Mouse (Mus musculus) left cerebral cortex, adult 6 months (tissue): ENCODE measurements around the gene Slc28a1. TPM values are rescaled to one million over a fixed set of nuclear protein-coding genes. Genes with fewer than 3 reads are reported as not detected.

Source experiments
- long read RNA-seq, 2 experiments: library from polyadenylated mRNA; unstranded; transcript quantifications; one replicate each; pipeline ENCODE4 v2.0.0; 2019 to 2020
- polyA plus RNA-seq: library from polyadenylated mRNA; unstranded; fragments of <200 nt; fragmentation: Nextera tagmentation; gene quantifications from 2 replicates; pipeline ENCODE4 v1.2.3, GENCODE M21; 2021

Gene Slc28a1
- 0.27 and 0.31 TPM in 2 replicates for polyA plus RNA-seq
- long read RNA-seq, experiment 1, partial matches to known transcripts: 0 of 1 reads
- long read RNA-seq, experiment 1, other reads (novel, unspliced or antisense): 1 of 1 reads
- long read RNA-seq, experiment 2, partial matches to known transcripts: 1 of 2 reads
- long read RNA-seq, experiment 2, other reads (novel, unspliced or antisense): 1 of 2 reads

DNA sequence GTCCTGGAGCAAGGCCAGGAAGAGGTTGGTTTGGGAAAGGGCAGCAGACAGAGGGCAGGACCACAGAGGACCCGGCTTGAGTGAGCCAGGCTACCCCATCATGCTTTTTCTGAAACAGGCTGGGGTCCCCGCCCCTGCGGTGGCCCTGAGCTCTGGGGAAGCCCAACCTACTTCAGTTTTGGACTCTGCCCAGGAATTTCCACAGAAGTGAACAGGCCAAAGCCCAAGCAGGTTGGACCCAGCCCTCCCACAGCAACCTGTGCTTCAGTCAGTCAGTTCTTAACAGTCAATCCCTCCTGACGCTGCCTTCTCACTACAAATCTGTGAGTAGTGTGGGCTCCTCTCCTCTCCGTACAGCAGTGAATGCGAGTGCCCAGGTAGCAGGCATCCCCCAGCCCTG, at the start of gene Slc28a1:
Gene Slc28a1 (plus strand): TSS at position 245 of the 400 bp plus-strand sequence.

DNA sequence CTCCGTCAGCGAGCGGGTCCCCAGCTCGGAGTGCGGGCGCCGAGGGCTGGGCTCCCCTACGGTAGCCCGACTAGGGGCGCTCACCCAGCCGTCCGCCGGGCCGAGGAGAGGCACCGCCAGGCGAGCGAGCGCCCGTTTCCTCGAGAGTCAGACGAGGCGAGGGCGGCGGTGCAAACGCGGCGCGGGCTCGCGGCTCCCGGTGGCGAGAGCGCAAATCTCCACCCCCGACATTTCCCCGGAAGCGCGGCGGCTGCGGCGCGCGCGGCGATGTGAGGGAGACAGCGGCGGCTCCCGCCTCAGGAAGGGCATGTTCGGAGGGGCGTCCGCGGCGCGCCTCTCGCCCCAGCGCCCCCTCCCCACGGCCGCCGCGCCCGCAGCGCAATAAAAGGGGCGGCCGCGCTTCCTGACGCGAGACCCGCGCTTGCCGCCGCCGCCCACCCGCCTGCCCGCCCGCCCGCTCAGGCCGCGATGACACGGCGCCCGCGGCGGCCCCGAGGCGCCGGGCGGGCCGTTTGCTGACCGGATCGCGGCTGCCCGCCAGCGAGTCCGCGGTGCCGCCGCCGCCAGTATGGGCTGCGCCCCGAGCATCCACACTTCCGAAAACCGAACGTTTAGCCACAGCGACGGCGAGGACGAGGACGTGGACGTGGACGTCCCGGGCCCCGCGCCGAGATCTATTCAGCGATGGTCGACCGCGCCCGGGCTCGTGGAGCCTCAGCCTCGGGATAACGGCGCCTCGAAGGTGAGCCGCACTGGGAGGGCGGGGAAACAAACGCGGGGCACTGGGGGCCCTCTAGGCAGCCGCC, 99.0 kb downstream of the Slc28a1 start, which contains the start of gene Pde8a:
Gene Pde8a (plus strand): TSS at position 250 of the 806 bp plus-strand sequence.

Other genes with a start within 250 kb of the Slc28a1 start
- 16.0 and 23.3 TPM in 2 replicates for gene Wdr73, start 213.5 kb upstream of the Slc28a1 start, polyA plus RNA-seq
- 4.7 and 5.7 TPM in 2 replicates for gene Nmb, start 209.7 kb upstream of the Slc28a1 start, polyA plus RNA-seq
- gene Sec11a, start 167.0 kb upstream of the Slc28a1 start, polyA plus RNA-seq: 61.4 and 75.5 TPM in 2 replicates
- gene Zfp592, start 121.1 kb upstream of the Slc28a1 start, polyA plus RNA-seq: 2.5 and 4.0 TPM in 2 replicates
- gene Alpk3, start 57.2 kb upstream of the Slc28a1 start, polyA plus RNA-seq: 0.09 and 0.34 TPM in 2 replicates
- gene Pde8a, start 98.8 kb downstream of the Slc28a1 start, polyA plus RNA-seq: 2.9 and 8.2 TPM in 2 replicates
- gene Rps17, start 230.5 kb downstream of the Slc28a1 start, polyA plus RNA-seq: 2,131 and 2,206 TPM in 2 replicates